Mouse (Mus musculus) frontal cortex, postnatal 10 days (tissue): ENCODE measurements around the gene Fgd2.

ENCODE experiments used
- DNase-seq, 2 experiments: peaks; one replicate each; pipeline ENCODE4 v3.0.0; 2022; ENCODE audit warnings: low spot score in 2 of 2, mixed read lengths in 1 of 2

The Fgd2 gene

DNA sequence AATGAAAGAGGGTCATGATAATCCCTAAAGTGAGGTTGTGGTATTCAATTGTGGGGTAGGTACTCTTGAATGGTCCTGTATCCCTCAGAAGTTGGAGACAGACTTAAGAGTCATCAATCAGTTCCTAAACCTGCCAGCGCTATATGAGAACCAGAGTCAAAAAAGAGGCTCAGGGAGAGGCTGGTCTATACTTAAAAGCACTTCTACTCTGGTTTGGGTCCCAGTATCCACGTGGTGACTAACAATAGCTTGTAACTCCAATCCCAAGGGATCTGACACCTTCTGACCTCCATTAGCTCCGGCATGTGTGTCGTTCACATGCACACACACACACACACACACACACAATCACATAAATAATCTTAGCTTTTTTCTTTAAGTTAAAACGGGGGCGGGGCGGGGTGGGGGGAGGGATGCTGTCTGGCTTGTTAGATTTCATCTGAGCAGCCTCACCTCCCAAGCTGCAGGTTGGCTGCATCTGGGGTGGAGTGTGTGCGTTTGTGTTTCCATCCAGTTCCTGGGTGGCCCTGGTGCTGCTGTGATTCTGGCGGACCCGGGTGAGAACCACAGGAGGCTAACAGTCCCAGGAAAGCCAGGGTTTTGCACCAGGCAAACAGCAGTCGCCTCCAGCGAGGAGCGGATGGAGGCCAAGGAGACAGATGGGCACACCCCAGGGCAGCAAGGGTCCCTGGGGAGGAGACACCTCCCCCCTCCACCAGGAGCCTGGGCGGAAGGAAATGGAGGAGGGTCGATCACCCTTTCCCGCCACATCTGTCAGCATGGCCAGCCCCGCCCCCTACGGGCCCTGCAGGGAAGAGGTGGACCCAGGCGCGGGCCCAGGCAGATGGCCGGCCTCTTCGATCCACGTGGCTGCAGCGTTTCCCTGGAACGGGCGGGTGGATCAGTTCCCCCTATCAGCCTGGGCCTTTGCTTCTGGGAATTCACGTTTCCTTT lies 37.0 kb downstream of the Fgd2 start:
- peak in 1 of 2 experiments; percentile 56 for DNase-seq

DNA sequence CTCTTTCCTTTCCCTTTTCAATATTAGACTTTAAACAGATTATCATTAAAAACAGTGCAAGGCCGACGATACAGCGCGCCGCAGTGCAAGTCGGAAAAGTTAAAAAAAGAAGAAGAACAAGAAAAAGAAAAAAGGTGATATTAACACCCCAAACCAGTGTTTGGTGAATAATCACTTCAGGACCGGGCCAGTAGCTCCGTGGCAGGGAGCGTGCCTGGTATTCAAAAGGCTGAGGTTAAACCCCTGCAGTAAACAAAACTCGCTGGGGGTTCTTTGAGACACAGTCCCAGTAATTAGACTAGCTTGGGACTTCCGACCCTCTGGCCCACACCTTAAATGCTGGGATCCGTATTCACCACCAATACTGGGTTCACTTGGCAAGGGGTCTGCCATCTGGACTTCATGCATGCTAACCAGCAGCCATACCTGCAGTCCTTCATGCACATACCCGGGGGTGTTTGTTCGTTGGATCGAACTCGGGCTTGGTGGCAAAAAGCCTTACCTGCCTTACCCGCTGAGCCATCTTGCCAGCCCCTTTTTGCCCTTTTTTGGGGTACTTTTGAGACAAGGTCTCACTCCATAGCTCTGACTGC lies 37.8 kb downstream of the Fgd2 start:
- DNase-seq: no peak

DNA sequence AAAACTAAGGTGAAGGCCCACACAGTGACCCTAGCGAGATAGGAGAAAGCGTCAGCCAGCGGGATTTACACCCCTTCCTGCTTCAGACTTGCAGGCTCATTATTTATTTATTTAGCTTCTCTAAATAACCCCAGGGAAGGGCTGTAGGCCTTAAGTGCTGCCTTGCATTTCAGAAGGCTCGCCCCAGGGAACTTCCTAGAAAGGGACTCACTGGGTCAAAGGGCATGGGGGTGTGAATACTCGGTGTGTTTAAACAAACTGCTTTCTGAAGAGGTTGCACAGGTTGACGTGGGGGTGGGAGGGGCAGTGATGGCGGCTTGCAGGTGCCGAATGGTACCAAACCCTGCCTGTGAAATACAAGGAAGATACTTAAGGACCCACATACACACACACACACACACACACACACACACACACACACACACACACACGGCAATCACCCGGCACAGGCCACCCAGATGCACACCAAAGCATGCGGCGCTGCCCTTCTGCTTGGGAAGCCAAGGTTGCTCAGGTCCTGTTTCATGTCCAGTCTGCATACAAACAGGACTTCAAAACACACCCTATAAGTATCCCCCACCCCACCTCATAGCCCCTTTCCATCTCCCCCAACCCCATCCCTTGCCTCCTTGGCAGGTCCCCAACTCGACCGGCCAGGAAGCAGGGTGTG lies 38.7 kb downstream of the Fgd2 start:
- peak in 1 of 2 experiments; percentile 22 for DNase-seq

DNA sequence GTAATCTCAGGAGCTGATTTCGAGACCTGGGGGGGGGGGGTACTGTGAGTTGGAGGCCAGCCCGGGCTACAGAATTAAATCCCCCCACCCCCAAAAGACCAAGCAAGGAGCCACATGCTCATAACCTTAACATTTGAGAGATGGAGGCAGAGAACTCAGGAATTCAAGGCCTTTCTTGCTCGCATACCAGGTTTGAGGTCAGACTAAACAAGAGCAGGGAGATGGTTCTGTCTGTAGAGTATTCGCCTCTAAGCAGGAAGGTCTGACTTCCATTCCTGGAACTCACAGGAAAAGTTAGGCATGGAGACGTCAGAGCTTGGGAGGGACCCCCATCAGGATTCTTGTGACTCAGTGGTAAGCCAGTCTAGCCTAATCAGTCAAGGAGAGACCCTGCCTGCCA lies 39.3 kb downstream of the Fgd2 start:
- DNase-seq: no peak

DNA sequence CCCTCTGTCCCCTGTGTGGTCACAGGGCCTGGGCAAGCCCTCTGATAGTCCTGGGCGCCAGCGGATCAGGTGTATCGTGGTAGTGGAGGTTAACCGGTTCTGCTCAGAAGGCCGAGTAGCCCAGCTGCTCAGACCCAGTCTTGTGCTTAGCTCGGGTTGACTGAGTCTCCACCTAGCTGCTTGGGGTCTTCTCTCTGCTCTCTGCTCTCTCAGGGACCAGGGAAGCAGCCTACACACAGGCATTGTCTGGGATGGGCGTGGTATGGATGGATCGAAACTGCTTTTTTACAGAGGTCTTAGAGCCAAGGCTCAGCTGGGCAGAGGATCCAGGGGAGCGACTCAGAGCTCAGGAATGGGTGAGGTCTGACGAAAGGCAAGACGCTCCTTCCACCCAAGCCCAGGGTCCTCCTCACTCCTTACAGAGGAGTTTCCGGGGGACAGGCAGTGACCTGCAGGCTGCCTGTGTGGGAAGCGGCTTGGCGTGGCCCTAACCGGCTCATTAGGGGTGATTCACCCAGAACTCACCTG lies 41.1 kb downstream of the Fgd2 start:
- DNase-seq: no peak

DNA sequence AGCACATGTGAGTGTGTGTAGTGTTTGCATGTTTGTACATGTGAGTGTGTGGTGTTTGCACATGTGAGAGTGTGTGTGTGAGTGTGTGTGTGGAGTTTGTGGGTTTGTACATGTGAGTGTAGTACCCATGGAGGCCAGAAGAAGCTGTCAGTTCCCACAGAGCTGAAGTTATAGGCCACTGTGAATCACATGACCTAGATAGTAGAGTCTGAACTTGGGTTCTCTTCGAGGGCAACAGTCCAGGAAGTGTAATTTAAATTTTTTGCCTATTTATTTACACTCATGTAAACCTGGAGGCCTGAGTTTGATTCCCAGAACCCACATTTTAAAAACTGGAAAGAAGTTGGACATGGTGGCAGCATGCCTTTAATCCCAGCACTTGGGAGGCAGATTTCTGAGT lies 42.5 kb downstream of the Fgd2 start:
- no peak for DNase-seq

DNA sequence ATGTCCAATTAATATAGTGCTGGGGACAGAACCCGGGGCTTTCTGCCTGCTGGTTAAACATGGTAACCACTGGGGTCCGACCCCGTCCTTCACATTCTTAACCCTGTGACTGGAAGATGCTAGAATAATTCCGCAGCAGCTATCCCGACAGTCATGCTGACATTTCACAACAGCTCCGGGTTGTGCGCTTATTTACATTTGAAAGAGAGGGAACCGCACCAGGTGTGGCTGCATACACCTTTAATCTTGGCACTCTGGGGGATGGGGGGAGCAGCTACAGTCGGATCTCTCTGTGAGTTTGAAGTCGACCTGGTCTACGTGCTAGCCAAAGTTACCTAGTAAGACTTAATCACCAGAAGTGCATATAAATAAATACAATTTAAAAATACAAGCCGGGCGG lies 44.8 kb downstream of the Fgd2 start:
- no peak for DNase-seq

DNA sequence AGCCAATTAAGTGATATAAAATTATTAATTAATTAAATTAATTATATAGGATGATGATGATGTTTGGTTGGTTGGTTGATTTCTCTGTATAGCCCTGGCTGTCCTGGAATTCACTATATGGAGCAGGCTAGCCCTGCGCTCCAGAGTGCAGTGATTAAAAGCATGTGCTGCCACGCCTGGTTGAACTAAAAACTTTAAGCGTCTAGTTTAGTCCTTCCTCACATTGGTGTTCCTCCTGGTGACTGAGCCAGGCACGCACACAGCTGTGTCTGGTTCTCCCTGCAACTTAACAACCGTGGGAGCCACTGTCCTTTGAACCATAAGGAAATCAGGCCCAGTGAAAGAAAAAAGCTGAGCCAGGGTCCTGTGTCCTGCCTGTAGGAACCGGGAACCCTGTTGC lies 45.4 kb downstream of the Fgd2 start:
- DNase-seq: no peak

DNA sequence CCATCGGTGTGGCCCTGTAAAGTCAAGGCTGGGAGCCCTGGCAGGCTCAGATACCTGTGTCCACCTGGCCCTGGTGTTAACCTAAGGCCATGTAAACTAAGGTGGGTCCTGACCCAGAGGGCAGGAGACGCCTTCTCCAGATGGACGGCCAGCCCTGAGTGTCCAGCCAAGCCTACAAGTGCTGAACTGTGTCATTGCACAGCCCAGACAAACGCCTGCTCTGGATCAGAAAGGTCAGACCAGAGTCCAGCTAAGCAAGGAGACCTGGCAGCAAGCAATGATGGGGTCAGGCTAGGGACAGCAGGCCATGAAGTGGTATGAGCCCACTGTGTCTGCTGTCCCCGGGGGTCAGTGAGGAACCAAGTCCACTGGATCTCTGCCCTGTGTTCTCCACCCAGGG lies 46.7 kb downstream of the Fgd2 start:
- DNase-seq: no peak

DNA sequence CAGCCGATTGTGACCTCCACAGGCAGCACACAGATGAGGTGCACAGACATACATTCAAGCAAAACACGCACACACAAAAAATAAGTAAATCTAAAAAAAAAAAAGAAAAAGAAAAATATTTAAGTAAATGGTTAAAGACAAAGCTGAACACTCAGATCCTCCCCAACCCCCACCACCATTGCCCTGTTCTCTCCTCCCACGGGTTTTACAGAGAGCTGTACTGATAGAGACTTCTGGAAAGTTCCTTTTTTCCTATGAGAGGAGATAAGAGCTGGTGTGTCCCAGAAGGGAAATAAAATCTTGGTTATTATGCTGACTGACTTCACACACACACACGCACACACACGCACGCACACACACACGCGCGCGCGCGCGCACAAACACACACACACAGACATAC lies 47.6 kb downstream of the Fgd2 start:
- DNase-seq: no peak

DNA sequence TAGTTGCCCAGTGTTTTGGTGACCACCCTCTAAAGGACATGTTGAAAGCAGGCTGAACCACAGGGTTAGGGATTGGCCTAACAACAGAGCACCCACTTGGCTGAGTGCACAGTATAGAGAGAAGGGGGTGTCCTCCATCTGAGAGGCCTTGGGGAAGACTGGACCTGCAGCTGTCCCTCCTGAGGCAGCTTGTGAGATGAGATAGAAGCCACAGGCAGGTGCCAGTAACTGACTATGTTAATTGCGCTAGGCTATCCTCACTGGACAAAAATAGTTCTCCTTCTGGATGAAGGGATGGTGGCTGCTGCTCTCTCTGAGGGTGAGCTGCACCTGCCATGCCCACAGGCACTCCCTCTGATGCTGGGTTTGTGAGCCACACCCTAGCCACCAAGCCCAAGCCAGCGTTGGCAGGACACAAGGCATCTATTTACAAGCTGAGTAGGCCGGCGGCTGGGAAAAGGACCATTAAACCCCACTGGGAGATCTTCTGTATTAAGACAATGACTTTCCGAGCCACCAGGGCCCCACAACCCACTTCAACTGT lies 49.2 kb downstream of the Fgd2 start:
- no peak for DNase-seq

DNA sequence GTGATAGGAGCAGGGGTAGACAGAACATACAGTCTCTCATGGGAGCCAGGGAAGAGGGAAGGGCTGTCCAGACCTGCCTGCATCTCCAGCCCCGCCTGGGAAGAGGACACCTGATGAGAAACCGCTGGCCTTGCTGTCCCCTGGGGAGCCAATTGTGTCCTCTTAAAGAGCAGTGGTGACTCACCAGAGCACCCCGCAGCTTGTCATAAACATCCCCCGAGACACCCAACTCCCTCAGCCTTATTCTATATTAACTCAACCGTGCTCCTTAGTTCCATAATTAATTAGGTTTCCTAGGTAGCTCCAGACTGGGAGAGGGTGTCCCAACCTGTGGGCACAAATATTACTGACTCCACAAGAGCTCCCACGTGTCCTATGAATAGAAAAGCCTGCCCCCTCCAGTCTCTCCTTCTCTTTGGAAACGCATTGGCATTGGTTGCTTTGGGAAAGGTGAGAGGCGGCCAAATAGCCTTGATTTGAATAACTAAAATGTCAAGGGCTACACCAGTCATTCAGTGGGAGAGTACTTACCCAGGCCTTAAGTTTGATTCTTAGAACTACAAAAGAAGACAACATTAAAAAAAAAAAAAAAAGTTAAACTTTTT lies 51.2 kb downstream of the Fgd2 start:
- no peak for DNase-seq

DNA sequence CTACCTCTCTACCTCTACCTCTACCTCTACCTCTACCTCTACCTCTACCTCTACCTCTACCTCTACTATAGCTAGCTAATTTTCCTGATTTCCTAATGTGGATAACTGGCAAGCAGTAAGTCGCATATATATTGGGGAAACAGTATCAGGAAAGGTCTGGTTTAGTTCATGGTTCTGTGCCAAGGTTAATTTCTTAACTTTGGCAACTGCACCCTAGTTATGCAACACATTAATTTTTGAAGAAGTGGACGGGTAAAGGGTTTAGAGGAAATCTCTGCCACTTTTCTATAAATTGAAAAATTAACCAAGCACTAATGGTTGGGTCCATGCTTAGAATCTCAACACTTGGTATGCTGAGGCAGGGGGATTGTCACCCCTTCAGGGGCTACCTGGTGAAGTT lies 53.9 kb downstream of the Fgd2 start:
- no peak for DNase-seq

DNA sequence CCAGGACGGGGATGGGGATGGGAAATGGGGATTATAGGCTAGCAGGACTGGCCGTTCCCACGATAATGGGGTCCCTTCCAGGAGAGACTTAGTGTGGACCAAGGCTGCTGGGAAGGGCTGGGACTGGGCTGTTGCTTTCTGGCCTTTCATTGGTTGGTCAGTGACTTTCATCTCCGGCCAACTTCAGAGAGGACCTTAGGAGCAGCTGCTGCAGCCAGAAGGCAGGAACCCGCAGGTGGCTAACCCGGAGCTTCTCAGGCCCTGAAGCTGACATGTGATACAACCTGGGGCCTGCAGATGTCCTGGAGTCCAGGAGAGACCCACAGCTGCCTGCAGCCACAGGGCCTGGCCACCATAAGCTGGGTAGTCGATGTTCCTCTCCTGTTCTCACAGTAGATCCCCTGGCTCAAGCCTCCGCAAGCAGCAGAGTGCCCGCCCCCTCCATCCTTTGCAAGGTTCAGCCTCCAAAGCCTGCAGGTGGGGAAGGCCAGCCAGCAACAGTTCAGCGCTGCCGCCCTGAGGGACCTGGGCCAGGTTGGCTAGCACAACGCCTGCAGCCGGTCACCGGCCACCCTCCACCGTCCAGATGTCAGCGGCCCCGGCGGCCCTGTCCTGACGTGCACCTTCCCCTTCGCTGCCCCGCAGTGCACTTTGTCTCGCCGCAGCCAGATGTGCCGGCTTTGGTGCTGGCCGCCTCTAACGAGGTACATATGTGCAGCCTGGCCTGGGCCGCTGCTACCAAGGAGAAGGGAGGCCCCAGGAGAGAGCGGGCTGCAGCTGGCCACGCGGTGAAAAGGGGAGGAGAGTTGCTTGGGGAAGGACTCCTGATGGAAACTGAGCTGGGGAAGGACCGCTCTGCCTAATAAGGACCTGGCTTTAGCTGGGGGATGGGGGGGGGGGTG lies 55.3 kb downstream of the Fgd2 start:
- no peak for DNase-seq

DNA sequence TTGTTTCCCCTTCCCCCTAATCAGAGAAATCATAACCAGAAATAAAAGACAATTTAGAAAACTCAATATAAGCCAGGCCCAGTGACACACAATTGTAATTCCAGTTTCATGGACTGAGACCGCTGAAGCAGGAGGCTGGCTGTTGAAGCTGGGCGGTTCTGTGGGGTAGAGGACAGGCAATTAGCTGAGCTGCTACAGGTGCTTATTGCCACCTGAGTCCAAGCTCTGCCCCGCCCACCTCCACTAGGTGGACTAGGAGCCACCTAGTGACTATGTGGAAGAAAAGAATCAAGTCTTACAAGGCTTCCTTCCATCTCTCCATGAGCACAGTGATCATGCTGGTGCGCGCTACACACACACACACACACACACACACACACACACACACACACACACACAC lies 56.0 kb downstream of the Fgd2 start:
- DNase-seq: no peak

DNA sequence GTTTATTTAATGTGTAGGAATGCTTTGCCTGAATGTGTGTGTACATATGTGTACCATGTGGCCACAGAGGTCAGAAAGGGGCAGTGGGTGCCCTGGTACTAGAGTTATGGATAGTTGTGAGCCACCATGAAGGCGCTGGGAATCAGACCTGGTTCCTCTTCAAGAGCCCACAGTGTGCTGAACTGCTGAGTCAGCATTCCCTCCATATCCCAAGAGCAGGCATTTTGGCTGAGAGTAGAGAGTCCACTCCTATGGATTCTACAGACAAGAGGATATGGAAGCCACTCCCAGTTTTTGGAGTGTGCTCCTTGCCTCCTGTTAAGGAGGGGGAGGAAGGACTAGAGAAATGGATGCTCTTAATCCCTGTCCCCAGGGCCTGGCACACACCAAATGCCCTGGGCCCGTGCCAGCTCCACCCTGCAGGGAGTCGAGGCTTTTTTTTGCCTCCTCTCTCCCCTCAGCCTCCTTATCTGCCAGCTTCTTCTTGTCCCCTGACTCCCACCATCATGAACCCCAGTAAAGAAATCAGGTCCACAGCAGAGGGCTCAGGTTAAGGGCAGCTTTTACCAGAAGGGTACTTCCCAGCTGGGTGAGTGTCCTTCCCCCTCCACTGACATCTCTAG lies 58.2 kb downstream of the Fgd2 start:
- DNase-seq: no peak

DNA sequence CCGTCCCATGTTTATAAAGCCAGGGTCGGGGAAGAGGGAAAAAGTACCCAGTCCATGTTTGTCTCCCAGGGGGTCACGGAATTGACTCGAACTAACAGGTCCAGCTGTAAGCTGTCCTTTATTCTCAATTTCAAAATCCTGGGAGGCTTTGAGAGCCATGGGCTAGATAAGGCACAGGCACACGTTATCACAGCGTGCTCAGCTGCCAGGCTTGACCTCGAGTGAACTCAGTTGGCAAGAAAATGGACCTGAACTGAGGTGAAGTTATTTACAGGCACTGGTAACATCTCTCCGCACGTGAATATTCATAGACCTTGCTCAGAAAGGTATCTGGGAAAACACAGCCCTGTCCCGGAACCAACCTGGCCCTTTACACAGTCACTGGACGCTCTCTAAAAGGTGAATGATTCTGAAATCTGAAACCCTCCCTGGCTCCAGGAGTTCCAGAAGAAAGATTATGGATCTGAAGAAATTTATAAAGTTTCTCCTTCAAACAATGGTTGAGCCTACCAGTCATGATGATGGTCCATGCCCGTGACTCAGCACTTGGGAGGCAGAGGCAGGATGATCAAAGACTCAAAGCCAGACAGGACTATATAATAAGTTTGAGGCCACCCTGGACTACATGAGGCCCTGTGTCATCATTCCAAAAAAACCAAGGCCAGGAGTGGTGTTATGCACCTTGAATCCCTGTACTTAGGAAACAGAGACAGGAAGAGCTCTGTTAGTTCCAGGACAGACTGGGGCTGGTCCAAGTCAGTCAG lies 59.4 kb downstream of the Fgd2 start:
- DNase-seq: no peak

DNA sequence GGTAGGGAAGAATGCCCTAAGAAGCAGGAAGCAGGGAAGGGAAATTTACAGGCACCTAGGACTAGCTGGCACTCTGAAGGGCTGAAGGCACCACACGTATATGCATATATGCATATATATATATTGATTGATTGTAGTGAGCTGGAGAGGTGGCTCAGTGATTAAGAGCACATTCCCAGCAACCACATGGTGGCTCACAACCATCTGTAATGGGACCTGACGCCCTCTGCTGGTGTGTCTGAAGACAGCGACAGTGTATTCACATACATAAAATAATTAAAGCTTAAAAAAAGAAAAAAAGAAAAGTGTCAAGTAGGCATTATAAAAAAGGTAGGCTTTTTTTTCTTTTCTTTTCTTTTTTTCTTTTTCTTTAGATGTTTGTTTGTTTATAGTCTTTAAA lies 60.6 kb downstream of the Fgd2 start:
- DNase-seq: no peak

DNA sequence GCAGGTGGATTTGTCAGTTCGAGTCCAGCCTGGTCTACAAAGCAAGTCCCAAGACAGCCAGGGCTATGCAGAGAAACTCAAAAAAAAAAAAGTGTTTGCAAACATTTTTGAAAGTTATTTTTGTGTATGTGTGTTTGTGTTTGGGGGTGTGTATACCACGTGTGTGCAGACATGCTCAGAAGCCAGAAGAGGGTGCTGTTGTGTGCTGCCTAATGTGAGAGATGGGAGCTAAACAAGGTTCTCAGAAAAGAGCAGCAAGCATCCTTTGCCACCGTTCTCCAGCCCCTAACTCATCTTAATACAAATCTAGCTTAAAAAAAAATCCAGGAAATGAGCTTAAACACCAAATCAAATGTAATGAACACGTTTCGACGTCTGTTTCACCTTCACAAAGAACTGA lies 61.6 kb downstream of the Fgd2 start:
- no peak for DNase-seq
